Mouse (Mus musculus) embryonic fibroblast, embryonic 13.5 days (primary cell): ENCODE measurements around the gene Prss57.

Source experiments
- CTCF ChIP-seq: IDR thresholded peaks from 2 replicates; pipeline ENCODE4 v1.5.1; 2011; ENCODE audit warnings: mild to moderate bottlenecking, control low read depth, low read length, moderate library complexity, borderline replicate concordance; ENCODE audit not compliant: insufficient read depth
- POLR2A ChIP-seq: IDR thresholded peaks from 2 replicates; pipeline ENCODE4 v1.6.1; 2011; ENCODE audit warnings: low read depth, mild to moderate bottlenecking, control low read depth, low read length, moderate library complexity

DNA sequence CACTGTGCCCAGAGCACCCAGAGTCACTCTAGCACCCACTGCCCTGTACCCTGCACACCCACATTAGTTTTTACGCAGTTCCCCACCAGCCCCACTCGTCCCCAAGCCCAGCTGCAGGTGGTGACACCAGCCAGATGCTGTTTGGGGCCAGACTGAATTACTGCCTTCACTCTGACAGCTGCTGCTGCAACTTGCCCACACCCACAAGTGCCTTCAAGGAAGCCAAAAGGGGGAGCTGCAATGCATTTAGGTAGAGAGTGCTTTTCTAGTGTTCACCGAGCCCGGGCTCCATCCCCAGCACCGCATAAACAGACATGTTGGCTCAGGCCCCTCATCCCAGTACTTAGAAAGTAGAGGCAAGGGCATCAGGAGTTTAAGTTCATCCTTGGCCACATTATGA is 8.8 kb downstream of the Prss57 start:
- TF ChIP-seq CTCF (no peak), POLR2A (no peak)
